Mouse (Mus musculus): ENCODE results near the gene Msi2. TPM values are rescaled to one million over a fixed set of nuclear protein-coding genes. Genes with fewer than 3 reads are reported as not detected.

Gene Msi2
- total RNA-seq, 2 experiments from 2014 or later: 205 to 234 TPM

DNA sequence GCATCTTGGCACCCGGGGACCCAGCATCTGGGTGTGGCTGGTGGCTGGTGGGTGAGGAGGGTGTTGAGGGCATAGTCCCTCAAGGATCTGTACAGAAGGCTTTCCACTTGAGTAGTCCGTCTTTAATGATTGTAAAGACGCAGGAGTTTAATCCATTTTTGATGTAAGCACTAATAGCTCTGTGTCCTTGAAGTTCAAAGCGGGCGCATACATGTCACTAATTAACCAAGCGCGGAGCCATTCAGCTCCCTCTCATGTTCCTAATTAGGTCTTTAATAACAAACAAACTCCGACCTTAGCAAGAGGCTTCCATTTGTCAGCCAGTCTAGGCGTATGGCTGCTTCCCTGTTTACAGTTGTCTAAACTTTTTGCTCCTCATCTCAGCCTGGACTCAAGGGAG, 363.5 kb downstream of the Msi2 start:
- no peak for DNase-seq

DNA sequence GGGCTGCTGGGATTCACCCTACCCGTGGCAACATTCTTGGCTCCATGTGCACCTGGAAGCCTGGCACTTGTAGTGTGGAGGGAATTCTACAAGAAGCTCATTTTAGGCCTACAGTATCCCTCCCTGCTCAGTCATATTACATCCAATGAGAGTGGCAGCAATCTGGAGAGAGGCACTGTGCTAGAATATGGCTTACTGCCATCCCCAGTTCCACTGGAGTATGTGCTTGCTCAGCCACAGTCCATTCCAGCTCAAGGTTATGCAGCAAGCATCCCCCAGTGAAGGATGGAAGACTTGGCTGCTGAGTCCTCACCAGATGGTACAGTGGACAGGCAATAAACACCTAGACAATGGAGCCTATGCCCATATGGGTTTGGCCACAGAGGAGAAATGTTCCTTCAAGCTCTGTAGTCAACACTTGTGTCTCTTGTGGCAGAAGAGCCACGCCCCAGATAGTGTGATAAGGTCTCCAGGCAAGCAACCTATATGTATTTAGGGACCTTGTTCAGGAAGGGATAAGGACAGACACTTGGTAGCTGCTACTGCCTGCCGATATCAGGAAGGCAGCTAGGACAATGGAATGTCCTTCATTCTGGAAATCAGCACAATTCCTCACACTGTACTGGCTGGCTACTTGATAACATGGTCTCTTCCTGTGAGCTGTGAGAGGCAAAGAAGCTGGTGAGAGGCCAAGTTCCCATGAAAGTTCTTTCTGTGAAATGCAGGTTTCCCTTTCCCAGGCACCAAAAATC, 366.4 kb downstream of the Msi2 start:
- DNase-seq: peak; percentile 22

DNA sequence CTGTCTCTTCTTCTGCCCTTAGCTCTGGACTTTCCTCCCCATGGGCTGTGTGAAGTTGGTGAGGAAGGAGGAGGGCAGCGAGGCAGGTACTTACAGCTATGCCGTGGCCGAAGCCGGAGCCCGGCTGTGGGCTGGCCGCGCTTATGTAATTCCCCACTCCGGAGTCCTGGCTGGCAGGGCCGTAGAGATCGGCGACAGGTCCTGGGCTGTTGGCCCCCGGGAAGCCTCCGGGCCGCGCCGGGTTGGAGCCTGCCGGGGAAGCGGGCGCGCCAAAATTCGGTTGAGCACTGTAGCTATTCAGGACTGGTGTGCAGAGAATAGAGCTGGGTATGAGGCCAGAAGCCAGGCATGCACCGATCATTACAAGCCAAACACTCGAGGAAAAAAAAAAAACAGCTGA, 369.6 kb downstream of the Msi2 start:
- DNase-seq: no peak

DNA sequence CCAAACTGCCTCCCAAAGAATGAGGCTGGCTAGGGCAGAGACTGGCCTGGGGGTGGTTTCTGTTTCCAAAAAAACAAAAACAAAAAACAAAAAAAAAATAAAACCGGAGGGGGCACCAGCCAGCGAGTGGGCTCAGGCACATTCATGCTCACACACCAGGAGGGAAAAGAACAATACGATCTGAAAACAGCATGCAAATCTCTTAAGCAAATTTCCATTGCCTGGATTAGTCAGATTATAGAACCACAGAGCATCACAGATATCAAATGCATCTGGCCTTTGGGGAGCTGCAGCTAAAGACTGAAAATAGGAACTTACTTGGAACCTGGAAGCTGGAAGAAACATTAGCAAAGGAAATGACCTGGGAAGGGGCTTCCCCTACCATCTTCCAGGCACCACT, 370.3 kb downstream of the Msi2 start:
- DNase-seq: no peak

DNA sequence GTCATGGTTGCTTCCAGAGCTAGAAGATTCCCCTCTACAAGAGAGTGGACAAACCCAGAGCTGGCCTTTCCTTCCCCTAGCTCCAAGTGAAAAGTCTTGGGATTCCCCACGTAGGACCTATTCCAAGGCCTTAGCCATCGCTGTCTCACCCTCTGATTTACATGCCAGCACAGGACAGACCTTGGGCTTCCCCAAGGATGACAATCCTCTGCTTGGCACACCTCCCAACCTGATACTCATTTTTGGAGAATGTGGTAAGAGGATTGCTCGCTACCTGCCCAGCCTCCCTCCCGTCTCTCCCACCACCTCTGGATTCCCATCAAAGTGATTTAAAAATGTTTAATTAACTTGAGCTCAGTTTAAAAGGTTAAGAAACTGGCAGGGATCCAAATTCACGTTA, 372.2 kb downstream of the Msi2 start:
- DNase-seq: no peak

DNA sequence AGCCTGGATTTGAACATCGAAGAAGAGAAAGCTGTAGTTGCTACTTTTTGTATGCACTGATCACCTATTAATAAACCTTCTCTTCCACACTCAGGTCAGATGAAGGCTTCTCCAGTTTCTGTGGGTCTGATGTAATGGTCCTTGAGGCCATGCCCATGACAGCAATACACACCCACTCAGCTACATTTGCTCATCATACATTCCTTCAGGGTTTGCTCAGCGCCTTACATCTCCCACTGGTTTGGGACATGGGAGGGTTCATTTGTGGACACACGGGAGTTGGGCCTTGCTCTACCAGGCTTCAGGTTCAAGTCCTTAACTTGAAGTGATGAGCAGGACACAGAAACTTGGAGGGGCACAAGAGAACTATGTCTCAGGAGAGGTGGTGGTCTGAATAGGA, 380.4 kb downstream of the Msi2 start:
- DNase-seq: no peak

DNA sequence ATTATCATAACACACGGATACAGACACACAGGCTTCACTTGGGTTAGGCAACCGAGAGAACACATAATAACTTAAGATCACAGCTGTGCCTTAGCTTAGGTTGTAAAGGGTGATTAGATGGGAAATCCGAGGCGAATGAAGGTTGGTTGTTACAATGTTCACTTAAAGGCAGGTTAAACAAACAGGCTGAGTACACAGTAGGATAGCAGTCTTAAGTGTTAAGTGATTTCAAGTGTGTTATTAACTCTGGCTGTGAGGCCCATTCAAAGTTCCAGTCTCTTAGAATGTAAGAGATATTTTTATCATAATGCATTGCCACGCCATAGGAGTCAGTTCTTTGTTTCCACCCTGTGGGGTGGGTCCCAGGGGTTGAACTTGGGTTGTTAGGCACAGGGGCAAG, 383.4 kb downstream of the Msi2 start:
- DNase-seq: no peak

DNA sequence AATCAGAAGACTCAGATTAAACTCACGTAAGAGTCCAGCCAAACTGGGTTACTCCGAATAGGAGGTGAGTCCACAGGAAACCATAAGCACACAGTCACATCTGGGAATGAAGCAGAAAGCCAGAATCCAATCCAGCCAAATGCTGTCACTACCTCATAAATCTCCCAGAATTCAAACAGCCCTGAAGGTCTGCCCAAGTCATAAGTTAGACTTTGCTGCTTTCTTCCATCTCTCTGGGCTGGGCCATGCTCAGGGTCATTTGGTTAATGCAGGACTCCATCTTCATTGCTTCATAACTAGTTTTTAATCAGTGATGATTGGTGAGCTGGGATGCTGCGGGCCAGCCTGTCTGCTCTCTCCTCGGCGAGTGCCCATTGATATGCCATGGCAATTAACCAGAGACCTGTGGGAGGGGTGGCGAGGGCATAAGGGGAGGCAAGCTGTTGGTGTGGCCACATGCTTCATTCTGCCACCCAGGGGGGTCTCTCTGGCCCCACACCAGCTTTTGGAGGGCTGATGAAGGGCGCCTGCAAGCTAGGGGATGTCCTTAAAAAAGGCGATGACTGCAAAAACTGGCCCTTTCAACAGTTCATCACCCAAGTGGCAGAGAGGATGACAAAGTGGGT, 385.9 kb downstream of the Msi2 start:
- no peak for DNase-seq

DNA sequence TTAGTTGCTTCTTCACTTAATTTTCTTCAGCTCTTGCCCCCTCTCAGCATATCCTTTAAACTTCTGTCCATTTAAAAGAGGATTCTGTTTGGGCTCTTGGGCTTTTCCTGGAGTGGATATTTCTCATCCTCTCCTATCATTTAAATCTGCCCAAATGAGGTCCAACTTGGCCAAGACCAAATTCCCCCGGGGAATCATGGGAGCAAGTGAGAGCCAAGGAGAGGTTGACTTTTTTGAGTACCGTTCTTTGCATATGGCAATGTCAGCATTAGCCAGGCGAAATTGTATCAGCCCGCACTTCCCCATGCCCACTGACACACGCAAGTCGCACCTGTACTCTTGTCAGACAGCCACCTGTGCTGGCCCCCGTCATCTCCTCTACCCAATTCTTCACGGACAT, 386.6 kb downstream of the Msi2 start:
- DNase-seq: no peak

DNA sequence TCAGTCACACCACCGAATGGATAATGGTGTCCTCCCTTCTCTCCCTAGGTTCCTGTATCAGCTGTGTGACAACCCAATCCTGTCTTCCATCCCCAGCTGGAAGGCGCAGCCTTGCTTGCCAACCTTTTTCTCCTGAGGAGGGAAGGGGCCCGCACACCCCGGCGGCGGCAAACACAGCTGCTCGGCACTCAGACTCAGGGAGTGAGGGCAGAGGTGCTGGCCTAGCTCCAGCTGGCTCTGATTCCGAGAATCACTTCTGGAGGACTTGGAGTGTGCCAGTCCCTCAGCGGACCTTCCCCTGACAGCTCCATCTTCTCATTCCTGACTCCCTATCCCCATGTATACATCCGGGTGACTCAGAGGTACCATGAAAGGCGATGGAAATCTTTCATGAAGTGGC, 387.5 kb downstream of the Msi2 start:
- peak; percentile 78 for DNase-seq

DNA sequence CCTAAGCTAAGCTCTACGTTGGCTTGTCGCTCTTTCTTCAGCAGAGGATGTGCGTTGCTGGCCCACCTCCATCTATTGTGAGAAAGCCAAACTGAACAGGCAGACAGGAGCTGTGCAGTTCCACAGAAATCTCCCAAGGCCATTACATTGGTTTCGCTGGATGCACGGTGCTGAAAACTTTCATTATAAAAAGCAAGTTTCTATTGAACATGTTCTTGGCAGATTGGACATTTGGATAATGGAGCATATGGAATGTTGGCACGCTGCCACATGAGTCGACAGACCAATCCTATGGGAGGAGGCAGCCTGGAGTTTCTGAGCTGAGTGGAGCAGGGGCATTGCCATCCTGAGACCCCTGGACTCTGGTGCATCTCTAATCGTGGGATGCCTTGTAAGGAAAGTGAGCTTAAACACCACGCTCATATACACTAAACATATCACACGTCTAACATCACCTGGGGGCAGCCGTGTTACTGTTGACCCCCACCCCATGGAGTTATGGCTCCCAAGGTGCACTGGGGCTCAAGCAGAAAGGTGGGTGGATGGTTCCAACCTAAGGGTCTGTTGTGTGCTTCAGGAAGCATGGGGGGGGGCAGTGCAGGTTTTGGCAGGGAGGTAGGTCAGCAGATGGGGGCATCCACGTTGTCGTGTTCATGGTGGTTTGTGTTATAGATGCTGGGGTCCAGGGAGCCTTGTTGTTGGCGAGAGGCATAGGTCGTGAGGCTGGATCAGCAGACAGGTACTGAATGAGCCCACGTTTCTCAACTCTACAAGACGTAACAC, 389.3 kb downstream of the Msi2 start:
- peak; percentile 31 for DNase-seq

DNA sequence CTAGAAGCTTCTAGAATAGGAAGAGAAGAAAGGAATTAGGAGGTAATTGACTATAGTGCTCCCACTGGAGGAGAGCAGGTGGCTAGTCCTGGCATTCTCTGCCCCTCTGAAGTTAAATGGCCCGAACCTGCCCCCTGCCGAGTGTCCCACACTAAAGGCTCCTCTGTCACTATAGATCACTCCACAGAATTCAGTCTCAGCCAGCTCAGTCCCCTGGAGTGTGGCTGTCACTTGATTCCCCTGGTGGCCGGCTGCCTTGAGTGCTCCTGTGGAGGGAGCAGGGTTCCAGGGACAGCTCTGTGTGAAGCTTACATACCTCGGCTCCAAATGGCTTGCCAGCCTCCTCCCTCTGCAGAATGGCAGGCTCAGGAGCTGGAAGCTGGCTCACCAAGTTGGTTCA, 391.3 kb downstream of the Msi2 start:
- no peak for DNase-seq

DNA sequence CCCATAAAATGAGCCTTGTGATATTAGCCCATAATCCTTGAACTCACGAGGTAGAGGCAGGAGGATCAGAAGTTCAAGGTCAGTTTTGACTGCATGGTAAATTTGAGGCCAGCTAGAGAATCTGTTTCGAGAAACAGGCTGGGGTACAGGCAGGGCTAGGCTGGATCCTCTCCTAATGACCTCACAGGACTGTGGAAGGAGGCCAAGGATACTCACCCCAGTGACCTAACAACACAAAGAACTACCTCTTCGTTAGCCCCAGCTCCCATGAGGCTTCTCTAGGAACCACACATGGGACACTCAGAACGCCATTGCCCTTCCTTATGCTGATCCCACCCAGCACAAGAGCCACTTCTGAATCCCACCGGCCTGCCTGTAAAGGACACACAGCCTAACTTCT, 399.5 kb downstream of the Msi2 start:
- DNase-seq: peak; percentile 32

DNA sequence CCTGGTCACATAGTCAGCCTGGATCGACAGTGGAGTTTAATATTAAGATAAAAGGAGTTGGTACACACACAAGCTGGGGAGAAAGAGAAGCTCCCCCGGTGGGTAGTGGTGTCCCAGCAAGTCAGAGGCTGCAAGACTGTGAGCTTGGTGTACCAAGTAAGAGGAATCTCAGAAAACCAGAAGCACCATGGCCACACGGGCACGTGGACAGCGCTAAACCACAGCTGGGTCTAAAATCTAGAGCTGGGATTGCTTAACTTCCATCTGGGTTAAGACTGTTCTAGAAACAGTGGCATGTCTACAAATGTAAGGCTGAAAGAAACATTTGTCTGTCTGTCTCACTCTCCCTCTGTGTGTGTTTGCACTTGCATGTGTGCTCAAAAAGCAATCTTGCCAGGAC, 402.9 kb downstream of the Msi2 start:
- DNase-seq: no peak

DNA sequence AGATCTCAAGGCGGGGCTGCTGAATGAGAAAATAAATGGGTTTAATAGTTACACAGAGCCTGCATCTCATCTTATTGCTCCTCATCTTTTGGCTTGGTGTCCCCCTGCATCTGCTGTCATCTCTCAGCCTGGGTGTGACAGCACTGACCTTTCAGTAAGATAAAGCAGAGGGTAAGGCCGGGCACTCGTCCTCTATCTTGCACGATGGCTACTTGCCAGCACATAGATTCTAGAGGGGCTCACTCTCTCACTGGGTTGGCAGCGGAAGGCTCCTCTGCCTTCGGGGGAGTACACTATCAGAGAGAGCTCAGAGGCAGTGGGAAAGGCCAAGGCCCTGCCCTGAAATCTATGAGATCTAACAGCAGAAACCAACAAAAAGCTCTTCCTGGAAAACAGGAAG, 403.8 kb downstream of the Msi2 start:
- no peak for DNase-seq

DNA sequence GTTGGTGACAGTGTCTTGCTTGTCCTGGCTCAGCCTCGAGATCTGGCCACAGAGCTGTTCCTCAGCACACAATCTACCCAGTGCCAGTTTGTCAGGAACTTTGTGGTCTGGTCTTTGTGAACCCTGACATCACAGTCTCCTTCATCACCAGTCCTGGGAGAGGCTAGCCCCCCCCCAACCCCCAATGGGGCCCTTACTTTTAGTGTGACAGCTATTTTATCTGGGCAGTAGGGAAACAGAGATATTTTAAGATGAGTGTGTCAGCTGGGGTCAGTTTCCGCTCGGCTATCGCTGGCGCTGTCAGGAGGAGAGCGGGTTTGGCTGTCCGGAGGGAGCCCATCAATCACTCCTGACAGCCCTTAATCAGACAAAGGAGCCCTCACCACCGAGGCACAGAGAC, 404.8 kb downstream of the Msi2 start:
- DNase-seq: no peak

DNA sequence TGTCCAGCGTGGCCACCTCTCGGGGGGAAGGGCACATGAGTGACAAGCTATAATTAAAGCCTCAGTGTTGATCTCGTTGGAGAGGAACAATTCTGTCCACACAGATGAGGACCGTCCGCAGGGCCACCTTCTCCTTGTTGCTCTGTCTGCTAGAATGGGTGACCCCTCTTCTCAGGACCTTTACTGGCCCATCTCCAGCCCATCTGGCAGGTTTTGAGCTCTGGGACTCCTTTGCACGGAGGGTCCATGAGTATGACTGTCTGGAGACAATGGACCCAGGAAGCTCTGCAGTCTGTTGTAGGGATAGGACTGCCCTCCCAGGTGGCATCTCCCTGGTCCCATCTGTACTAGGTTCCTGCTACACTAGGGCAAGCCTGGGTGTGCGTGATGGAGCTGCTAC, 406.7 kb downstream of the Msi2 start:
- DNase-seq: no peak

DNA sequence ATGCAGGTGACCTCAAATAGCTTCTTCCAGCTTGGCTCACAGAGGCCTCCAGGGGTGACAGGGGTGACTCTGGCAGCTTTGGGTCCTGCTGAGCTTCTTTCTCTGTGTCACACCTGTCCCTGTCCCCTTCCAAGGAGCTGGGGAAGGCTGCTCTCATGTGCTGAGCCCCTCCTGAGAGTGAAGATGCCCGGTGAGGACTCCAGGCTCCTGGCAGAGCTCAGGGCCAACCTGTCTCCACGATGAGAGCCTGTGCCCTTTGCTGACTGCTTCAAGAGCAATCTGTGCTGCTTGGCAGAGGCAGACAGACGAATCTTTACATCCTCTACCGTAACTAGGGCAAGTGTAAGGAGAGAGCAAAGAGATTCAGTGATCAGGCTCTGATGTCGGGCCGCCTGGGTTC, 407.5 kb downstream of the Msi2 start:
- no peak for DNase-seq

DNA sequence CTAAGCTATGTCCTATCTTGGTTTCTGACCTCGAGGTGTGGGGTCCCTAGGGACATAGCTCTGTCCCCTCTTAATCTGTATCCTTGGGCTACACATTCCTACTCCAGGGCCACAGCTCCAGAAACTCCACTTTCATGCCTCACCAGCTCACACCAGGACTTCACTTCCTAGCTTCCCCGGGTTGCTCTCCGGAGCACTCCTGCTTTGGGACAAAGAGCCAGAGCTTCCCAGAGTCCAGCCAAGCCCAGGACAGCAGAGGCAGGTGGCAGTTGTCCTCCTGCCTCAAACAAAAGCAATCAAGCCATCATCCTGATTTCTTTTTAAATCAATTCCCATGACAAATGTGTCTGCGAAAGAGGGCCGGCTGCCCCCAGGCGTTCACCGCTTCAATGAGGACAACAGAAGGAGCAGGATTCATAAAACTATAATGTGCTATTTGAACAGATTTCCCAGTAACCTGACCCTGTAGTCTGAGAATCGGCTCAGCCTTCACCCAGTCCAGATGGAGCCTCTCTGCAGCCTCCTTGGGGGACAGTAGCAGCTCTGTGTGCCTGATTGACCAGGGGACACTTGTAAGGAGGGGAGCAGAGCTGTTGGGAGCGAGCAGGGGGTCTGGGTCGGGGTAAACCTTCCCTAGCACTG, 409.1 kb downstream of the Msi2 start:
- no peak for DNase-seq

DNA sequence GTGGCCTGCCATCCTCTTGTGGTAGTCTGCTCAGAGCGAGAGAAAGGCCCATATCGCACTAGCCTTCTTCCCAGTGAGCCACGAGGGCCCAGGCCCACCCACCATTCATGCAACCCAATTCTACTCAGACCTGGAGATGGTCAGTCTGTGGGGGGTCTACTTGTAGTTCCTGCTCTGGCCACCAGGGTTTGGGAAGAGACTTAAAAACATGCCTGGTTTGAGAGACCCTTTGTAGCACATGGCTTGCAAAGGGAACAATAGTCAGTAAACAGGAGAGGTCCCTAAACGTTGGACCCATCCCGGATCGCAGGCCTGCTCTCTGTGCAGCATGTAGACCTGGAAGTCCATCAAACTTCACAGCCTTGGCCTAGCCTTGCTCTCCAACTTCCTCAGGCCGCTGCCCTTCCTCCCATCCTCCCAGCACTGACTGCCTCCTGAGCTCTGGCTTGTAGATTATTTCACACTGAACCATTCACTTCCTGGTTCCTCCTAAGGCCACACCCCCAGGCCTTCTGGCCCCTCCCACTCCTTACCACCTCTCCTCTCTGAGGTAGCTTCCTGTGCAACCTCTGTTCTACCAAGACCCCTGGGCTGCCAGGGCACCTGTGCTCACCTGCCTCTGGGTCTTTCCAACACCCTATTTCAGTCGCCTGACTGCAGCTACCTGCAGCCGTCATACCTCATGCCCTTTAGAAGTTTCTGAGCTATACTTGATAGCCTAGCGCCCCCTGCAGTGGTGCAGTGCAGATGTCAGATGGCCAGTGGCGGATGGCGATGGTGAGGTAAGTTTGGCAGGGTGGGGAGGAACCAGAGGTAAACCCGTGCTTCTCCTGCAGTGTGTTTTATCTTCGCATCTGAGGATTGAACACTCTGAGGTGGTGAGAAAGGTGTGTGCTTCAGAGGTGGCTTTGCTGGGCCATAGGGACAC, 410.4 kb downstream of the Msi2 start:
- DNase-seq: no peak

DNA sequence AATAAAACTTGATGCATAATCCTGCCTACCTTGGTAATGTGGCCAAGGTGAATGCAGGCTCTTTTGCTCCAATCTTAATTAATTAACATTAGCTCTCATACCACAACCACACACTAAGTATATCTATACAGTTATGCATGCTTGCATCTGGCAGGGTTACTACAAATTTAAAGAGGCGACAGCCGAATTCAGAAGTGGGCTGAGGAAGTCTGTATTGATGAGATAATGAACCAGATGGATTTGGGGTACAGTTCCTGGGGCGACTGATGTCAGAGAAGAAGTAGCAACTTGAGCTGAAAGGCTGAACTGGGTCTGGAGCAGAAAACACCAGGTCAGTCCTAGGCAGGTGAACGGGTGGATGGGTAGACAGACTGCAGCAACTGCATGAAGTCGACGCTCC, 412.6 kb downstream of the Msi2 start:
- DNase-seq: no peak

DNA sequence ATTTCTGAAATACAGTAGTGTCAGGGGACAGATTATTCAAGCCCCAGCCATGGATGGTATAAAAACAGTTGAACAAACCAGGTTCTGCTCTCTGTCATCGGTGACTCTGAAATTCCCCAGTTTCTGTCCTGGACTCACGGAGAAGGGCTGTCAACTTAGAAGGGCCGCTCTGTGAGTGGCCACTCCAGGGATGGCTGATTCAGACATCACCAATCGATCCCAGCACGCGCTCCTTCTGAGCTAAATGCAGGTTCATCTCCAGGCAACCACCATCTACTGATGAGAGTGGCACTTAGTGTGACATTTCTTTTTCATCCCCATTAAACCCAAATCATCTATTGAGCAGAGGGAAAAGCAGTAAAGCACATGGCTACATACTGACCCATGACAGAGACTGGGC, 416.7 kb downstream of the Msi2 start:
- peak; percentile 45 for DNase-seq

All from heart, postnatal 4 days (tissue).